Mouse (Mus musculus): ENCODE data around the gene Hcar2. TPM values are rescaled to one million over a fixed set of nuclear protein-coding genes. Genes with fewer than 3 reads are reported as not detected.

Hcar2 gene
- polyA plus RNA-seq, 1 experiment from 2014 or later: 0.64 TPM

DNA sequence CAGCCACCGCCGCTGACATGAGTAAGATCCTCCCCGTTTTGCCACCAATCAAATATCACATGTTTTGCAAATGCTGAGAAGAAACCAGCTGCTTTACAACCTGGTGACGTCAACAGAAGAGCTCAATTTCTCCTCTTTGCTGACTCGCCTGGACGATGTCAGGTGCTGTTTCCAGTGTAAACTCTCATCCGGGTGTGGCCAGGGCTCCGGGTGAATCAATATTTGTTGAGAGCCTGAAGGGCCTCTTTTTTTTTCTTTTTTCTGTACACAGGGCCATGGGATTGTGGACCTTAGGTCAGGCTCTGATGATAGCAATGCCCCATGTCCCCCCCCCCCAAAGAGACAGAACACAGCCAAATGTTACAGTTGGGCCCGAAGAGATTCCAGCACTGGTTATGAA, 10.8 kb downstream of the Hcar2 start:
- Histone ChIP-seq H3K4me3 (no peak overlapping the region), H3K9me3 (no peaks in the 10 kb centered on the region), H3K36me3 (no peaks in the 10 kb centered on the region), H3K27ac (no peak overlapping the region), H3K9ac (no peak overlapping the region), H3K4me1 (peaks cover 4% of the 10 kb centered on the region), H3K27me3 (no peaks in the 10 kb centered on the region), H3K4me2 (replicated peaks) (no peak overlapping the region)
- WGBS: 85% methylated on average over 9 of the region's 9 CpGs
- ATAC-seq (ENCODE audit: low FRiP score, low read depth): no peak

DNA sequence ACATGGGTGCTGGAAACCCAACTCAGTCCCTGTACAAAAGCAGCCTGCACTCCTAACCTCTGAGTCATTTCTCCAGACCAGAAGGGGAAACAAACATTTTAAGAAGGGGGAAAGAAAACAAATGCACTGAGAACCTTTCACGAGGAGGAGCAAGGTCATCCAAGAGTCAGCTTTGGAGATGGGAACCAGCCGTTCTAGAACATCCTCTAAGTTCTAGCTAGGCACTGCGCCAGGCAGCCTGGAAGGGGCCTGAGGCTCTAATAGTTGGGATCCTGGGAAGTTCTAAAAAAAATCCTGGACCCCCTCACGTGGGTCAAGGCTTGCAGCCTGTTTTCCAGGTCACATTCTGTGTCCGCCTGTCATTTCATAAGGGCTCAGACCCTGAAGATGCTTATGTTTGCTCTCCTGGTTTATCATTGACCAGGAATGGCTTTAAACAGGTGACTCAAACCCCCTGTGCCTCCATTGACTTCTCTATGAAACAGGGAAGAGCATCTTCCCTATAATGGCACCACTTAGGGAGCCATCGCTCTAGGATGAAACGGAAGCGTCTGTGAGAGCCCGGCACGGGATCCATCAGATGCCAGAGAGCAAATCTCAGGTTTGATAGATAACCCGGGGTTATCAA, 11.3 kb downstream of the Hcar2 start:
- Histone ChIP-seq H3K27me3 (no peaks in the 10 kb centered on the region), H3K4me1 (peaks cover 1% of the 10 kb centered on the region), H3K27ac (no peak overlapping the region), H3K4me3 (no peak overlapping the region), H3K36me3 (no peaks in the 10 kb centered on the region), H3K4me2 (replicated peaks) (no peak overlapping the region), H3K9ac (no peak overlapping the region), H3K9me3 (no peaks in the 10 kb centered on the region)
- 86% methylated on average over 11 of the region's 11 CpGs for WGBS
- no peak for ATAC-seq (ENCODE audit: low FRiP score, low read depth)

DNA sequence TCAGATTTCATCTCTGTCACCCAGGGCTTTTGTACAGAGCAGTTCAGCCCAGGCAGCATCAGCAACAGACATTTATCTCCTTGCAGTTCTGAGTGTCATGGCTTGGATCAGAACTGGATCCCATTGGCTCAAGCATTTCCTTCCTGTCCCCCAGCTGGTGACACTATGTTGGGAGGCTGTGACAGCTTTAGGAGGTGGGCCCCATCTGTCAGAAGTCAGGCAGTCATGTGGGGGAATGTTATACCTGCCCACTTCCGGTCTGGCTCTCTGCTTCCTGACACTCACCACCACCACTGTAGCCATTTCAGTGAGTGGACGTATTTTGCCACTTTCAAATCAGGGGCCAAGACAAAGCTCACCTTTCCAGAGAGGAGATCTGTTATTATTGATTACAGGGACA, 13.9 kb downstream of the Hcar2 start:
- ATAC-seq (ENCODE audit: low FRiP score, low read depth): no peak
- Histone ChIP-seq H3K27ac (no peak overlapping the region), H3K4me3 (no peak overlapping the region), H3K4me2 (replicated peaks) (no peak overlapping the region), H3K36me3 (no peaks in the 10 kb centered on the region), H3K27me3 (no peaks in the 10 kb centered on the region), H3K9me3 (no peaks in the 10 kb centered on the region), H3K9ac (no peak overlapping the region), H3K4me1 (no peaks in the 10 kb centered on the region)
- WGBS: 24% methylated on average over 2 of the region's 2 CpGs

- 92% methylated on average over 14 of the region's 14 CpGs for WGBS
- no peak overlapping the region for H3K4me3 ChIP-seq
- no peak overlapping the region for H3K9ac ChIP-seq
- no peak overlapping the region for H3K27ac ChIP-seq
- no peaks in the 10 kb centered on the region for H3K9me3 ChIP-seq
- H3K27me3 ChIP-seq: no peaks in the 10 kb centered on the region
- H3K4me2 ChIP-seq (replicated peaks): no peak overlapping the region
- no peak for ATAC-seq (ENCODE audit: low FRiP score, low read depth)
- no peaks in the 10 kb centered on the region for H3K36me3 ChIP-seq
- H3K4me1 ChIP-seq: 0 out of 2 replicates have a peak, but pooled peaks cover 3% of the 10 kb centered on the region
These were observed 21.0 kb downstream of the Hcar2 start for GRCm38 (mm10) chr5:123844316-123844715.

- Histone ChIP-seq H3K9ac (no peak overlapping the region), H3K27ac (no peak overlapping the region), H3K4me1 (0 out of 2 replicates have a peak, but pooled peaks cover 3% of the 10 kb centered on the region), H3K4me2 (replicated peaks) (no peak overlapping the region), H3K9me3 (no peaks in the 10 kb centered on the region), H3K4me3 (no peak overlapping the region), H3K36me3 (no peaks in the 10 kb centered on the region), H3K27me3 (no peaks in the 10 kb centered on the region)
- ATAC-seq (ENCODE audit: low FRiP score, low read depth): no peak
- WGBS: 50% methylated on average over 4 of the region's 4 CpGs
These were observed 21.5 kb downstream of the Hcar2 start for GRCm38 (mm10) chr5:123843816-123844215.

DNA sequence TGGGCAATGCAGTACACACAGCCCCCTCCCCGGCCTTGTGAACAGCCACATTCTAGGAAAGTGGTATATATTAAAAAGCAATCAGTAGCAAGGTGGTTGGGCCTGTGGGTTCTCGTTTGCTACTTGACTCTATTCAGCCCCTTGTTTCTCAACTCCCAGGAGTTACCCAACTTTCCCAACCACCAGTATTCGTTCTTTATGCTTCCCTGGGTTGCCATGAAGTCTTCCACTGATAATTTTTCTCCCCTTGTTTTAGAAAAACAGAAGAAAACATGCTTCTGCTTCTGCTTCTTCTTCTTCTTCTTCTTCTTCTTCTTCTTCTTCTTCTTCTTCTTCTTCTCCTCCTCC, 22.4 kb downstream of the Hcar2 start:
- Histone ChIP-seq H3K27me3 (no peaks in the 10 kb centered on the region), H3K4me3 (no peak overlapping the region), H3K9ac (no peak overlapping the region), H3K9me3 (no peaks in the 10 kb centered on the region), H3K4me1 (0 out of 2 replicates have a peak, but pooled peaks cover 3% of the 10 kb centered on the region), H3K36me3 (no peaks in the 10 kb centered on the region), H3K27ac (no peak overlapping the region), H3K4me2 (replicated peaks) (no peak overlapping the region)
- WGBS: 53% methylated on average over 3 of the region's 3 CpGs
- no peak for ATAC-seq (ENCODE audit: low FRiP score, low read depth)

GRCm38 (mm10) chr5:123842221-123842934, 22.9 kb downstream of the Hcar2 start:
- H3K27ac ChIP-seq: no peak overlapping the region
- no peak overlapping the region for H3K4me3 ChIP-seq
- WGBS: 62% methylated on average over 11 of the region's 11 CpGs
- H3K4me2 ChIP-seq (replicated peaks): no peak overlapping the region
- H3K9ac ChIP-seq: no peak overlapping the region
- H3K9me3 ChIP-seq: no peaks in the 10 kb centered on the region
- no peak for ATAC-seq (ENCODE audit: low FRiP score, low read depth)
- 0 out of 2 replicates have a peak, but pooled peaks cover 3% of the 10 kb centered on the region for H3K4me1 ChIP-seq
- no peaks in the 10 kb centered on the region for H3K27me3 ChIP-seq
- H3K36me3 ChIP-seq: no peaks in the 10 kb centered on the region

- 58% methylated on average over 4 of the region's 4 CpGs for WGBS
- Histone ChIP-seq H3K36me3 (no peaks in the 10 kb centered on the region), H3K27ac (no peak overlapping the region), H3K4me2 (replicated peaks) (no peak overlapping the region), H3K4me3 (no peak overlapping the region), H3K9me3 (no peaks in the 10 kb centered on the region), H3K4me1 (no peaks in the 10 kb centered on the region), H3K27me3 (no peaks in the 10 kb centered on the region), H3K9ac (no peak overlapping the region)
- no peak for ATAC-seq (ENCODE audit: low FRiP score, low read depth)
These were observed 27.9 kb downstream of the Hcar2 start for GRCm38 (mm10) chr5:123837371-123837770.

GRCm38 (mm10) chr5:123834836-123835235, 30.5 kb downstream of the Hcar2 start:
- H3K4me3 ChIP-seq: no peak overlapping the region

DNA sequence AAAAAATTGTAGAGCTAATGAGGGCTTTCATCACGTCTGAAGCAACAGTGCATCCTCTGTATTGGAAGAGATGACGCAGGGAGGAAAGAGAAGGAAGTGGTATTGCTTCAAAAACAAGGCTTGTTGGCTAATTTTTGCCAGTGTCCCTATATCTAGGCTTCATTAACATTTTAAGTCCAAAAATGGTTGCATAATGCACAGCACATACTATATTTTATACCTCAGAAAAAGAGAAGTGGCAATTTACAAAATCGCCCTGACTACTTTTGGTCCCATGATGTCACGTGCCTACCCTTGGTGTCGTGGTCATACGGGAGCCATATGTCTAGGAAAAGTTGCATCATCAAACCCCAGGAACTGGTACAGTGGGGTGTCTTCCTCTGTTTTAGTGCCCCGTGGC, 33.0 kb downstream of the Hcar2 start:
- no peak for ATAC-seq (ENCODE audit: low FRiP score, low read depth)

More at GRCm38 (mm10) chr5:123834836-123835235, 30.5 kb downstream of the Hcar2 start:
- no peaks in the 10 kb centered on the region for H3K4me1 ChIP-seq
- 77% methylated on average over 3 of the region's 3 CpGs for WGBS
- no peak overlapping the region for H3K9ac ChIP-seq
- no peaks in the 10 kb centered on the region for H3K27me3 ChIP-seq
- H3K36me3 ChIP-seq: no peaks in the 10 kb centered on the region
- no peaks in the 10 kb centered on the region for H3K9me3 ChIP-seq
- no peak for ATAC-seq (ENCODE audit: low FRiP score, low read depth)
- H3K4me2 ChIP-seq (replicated peaks): no peak overlapping the region
- no peak overlapping the region for H3K27ac ChIP-seq

GRCm38 (mm10) chr5:123827659-123828091, 37.6 kb downstream of the Hcar2 start:
- H3K9me3 ChIP-seq: no peaks in the 10 kb centered on the region
- no peak for ATAC-seq (ENCODE audit: low FRiP score, low read depth)
- no peak overlapping the region for H3K27ac ChIP-seq
- peaks cover 6% of the 10 kb centered on the region for H3K4me1 ChIP-seq
- no peak overlapping the region for H3K4me3 ChIP-seq
- no peak overlapping the region for H3K9ac ChIP-seq
- H3K36me3 ChIP-seq: peaks cover 4% of the 10 kb centered on the region; the same call in 1 of the 2 replicates
- WGBS: 43% methylated on average over 6 of the region's 6 CpGs
- H3K4me2 ChIP-seq (replicated peaks): no peak overlapping the region
- H3K27me3 ChIP-seq: no peaks in the 10 kb centered on the region

More for the DNA sequence above, 33.0 kb downstream of the Hcar2 start:
- Histone ChIP-seq H3K9me3 (no peaks in the 10 kb centered on the region), H3K4me3 (no peak overlapping the region), H3K4me1 (peaks cover 6% of the 10 kb centered on the region), H3K9ac (no peak overlapping the region), H3K27ac (no peak overlapping the region), H3K27me3 (no peaks in the 10 kb centered on the region), H3K36me3 (no peaks in the 10 kb centered on the region), H3K4me2 (replicated peaks) (no peak overlapping the region)
- 87% methylated on average over 7 of the region's 7 CpGs for WGBS

GRCm38 (mm10) chr5:123822706-123823105, 42.6 kb downstream of the Hcar2 start:
- peaks cover 37% of the 10 kb centered on the region for H3K36me3 ChIP-seq
- no peaks in the 10 kb centered on the region for H3K27me3 ChIP-seq
- H3K9me3 ChIP-seq: no peaks in the 10 kb centered on the region
- H3K4me3 ChIP-seq: no peak overlapping the region
- no peak for ATAC-seq (ENCODE audit: low FRiP score, low read depth)
- H3K4me1 ChIP-seq: peaks cover 3% of the 10 kb centered on the region
- 39% methylated on average over 7 of the region's 7 CpGs for WGBS
- H3K4me2 ChIP-seq (replicated peaks): no peak overlapping the region
- H3K9ac ChIP-seq: no peak overlapping the region
- H3K27ac ChIP-seq: no peak overlapping the region

DNA sequence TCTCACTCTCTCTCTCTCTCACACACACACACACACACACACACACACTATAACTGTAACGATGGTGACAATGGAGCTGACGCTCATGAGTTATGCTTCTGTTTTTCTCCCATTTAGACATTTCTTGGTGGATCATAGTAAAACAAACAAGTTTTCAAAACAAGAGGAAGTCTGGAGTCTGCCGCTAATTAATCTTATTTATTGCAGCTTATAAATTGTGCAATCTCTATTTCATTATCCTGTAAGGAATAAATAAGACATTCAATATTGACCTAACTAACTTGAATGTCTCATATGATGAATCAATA, 44.1 kb downstream of the Hcar2 start:
- Histone ChIP-seq H3K4me1 (no peaks in the 10 kb centered on the region), H3K9me3 (no peaks in the 10 kb centered on the region), H3K36me3 (peaks cover 51% of the 10 kb centered on the region), H3K27ac (no peak overlapping the region), H3K4me2 (replicated peaks) (no peak overlapping the region), H3K27me3 (no peaks in the 10 kb centered on the region), H3K9ac (no peak overlapping the region), H3K4me3 (no peak overlapping the region)
- WGBS: 84% methylated on average over 3 of the region's 3 CpGs
- ATAC-seq (ENCODE audit: low FRiP score, low read depth): no peak

Measured in limb, embryonic 13.5 days (tissue).